Mouse (Mus musculus) thymus, adult 2 months (tissue): ENCODE data around the gene Alg2. TPM values are rescaled to one million over a fixed set of nuclear protein-coding genes. Genes with fewer than 3 reads are reported as not detected.

Source experiments
- DNase-seq: peaks from one replicate; pipeline ENCODE4 v3.0.0; 2021
- H3K27ac ChIP-seq: fragments of 200-500 bp; 2 replicates; pipeline ENCODE4 v1.5.1; 2012; ENCODE audit warnings: low read length, control low read depth; ENCODE audit not compliant: control insufficient read depth, insufficient read depth
- H3K27me3 ChIP-seq: fragments of 200-500 bp; 2 replicates; pipeline ENCODE4 v1.6.1; 2012; ENCODE audit warnings: mild to moderate bottlenecking, low read length, moderate library complexity, mixed read lengths; ENCODE audit not compliant: control insufficient read depth, insufficient read depth
- H3K36me3 ChIP-seq: fragments of 200-500 bp; 2 replicates; pipeline ENCODE4 v1.6.1; 2012; ENCODE audit warnings: mild to moderate bottlenecking, low read length, moderate library complexity; ENCODE audit not compliant: control insufficient read depth, insufficient read depth
- H3K4me1 ChIP-seq: fragments of 200-500 bp; replicated peaks from 2 replicates; pipeline ENCODE4 v1.6.1; 2012; ENCODE audit warnings: low read length; ENCODE audit not compliant: control insufficient read depth, insufficient read depth
- H3K4me3 ChIP-seq: fragments of 200-500 bp; 2 replicates; pipeline ENCODE4 v1.5.1; 2012; ENCODE audit warnings: mild to moderate bottlenecking, low read length, control low read depth, moderate library complexity; ENCODE audit not compliant: control insufficient read depth, insufficient read depth
- CTCF ChIP-seq: fragments of 200-500 bp; IDR thresholded peaks from 2 replicates; pipeline ENCODE4 v1.5.1; 2012; ENCODE audit warnings: mild to moderate bottlenecking, control low read depth, low read length, moderate library complexity, borderline replicate concordance; ENCODE audit not compliant: control insufficient read depth, poor library complexity, insufficient read depth; ENCODE audit errors: extremely low read depth
- POLR2A ChIP-seq: fragments of 200-500 bp; IDR thresholded peaks from 2 replicates; pipeline ENCODE4 v1.6.1; 2012; ENCODE audit warnings: mild to moderate bottlenecking, low read length, control low read depth, moderate library complexity; ENCODE audit not compliant: control insufficient read depth, poor library complexity, insufficient read depth; ENCODE audit errors: extremely low read depth
- WGBS: fragments of 180-500 bp; shearing (Covaris S2); methylation state at CpG from one replicate; pipeline ENCODE4 v1.1.7; 2018; 5-methylcytosine and 5-hydroxymethylcytosine counted together
- polyA plus RNA-seq: library from polyadenylated mRNA; depleted of rRNA; stranded (reverse); fragments of >200 nt; gene quantifications from 2 replicates; pipeline ENCODE4 v1.2.3, GENCODE M21; 2012

Gene Alg2
- polyA plus RNA-seq, 1 experiment = 37.2 TPM

DNA sequence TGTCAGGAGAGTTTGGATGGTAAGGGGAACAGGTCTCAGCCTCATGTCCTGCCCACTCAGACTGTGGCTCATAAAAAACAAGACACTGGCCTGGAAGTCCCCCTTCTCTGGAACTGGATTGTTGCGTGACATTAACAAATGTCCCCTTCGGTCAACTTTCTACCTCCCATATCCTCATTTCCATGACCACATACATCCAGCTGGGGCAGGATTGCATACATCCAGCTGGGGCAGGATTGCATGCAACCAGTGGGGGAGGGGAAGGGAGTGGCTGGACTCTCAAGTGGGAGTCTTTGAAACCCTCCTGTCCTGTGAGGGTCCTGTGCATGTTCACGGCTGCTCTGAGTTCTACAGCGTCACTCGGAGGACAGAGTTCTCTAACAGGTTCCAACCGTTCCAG, 17.1 kb upstream of the Alg2 start:
- Histone ChIP-seq H3K4me3 (no peak overlapping the region), H3K4me1 (peaks cover 5% of the 10 kb centered on the region), H3K36me3 (no peaks in the 10 kb centered on the region), H3K27me3 (no peaks in the 10 kb centered on the region), H3K27ac (no peak overlapping the region)
- TF ChIP-seq CTCF (no peak), POLR2A (no peak)
- 98% methylated on average over 6 of the region's 6 CpGs for WGBS
- no peak for DNase-seq

DNA sequence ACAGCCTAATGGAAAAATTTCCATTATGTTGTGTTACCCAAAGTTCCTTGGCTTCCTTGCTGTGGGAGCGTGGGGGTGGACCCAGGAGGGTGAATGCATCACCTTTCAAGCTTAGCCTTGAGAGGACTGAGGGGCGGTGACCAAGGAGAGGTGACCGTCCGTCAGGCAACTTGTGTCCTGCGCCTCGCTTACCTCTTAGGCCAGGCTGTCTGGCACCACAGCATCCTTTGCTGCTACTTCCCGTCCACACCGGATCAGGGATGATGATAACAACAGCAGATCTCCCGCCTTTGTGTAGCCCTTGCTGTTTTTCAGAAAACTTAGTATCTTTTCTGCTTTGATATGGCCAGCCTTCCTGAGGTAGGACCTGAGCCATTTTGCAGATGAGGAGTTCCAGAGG, 6.4 kb upstream of the Alg2 start:
- DNase-seq = no peak
- H3K4me3 ChIP-seq = no peak overlapping the region
- TF ChIP-seq POLR2A = no peak
- no peak for TF ChIP-seq CTCF
- WGBS = 99% methylated on average over 9 of the region's 9 CpGs
- no peak overlapping the region for H3K27ac ChIP-seq
- H3K27me3 ChIP-seq = no peaks in the 10 kb centered on the region
- no peaks in the 10 kb centered on the region for H3K4me1 ChIP-seq
- H3K36me3 ChIP-seq = peaks cover 37% of the 10 kb centered on the region

DNA sequence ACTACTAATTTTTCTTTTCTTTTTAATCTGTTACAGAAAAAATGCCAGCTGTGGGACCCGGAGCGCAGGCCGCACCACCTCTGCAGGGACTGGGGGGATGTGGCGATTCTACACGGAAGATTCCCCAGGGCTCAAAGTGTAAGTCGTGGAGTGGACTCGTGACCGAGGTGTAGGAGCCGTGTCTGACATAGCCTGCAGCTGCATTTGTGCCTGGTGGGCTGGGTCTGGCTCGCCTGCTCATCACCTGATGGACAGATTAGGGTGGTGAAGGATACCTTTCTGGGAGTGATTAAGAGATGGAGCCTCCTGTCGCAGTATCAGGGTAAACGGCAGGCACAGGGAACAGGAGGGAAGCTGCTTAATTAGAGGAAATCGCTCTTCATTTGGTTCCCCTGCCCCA, 6.0 kb upstream of the Alg2 start:
- H3K27ac ChIP-seq = no peak overlapping the region
- H3K36me3 ChIP-seq = peaks cover 37% of the 10 kb centered on the region
- WGBS = 97% methylated on average over 13 of the region's 13 CpGs
- TF ChIP-seq CTCF (no peak), POLR2A (no peak)
- H3K4me3 ChIP-seq = no peak overlapping the region
- H3K4me1 ChIP-seq = peaks cover 2% of the 10 kb centered on the region
- DNase-seq = no peak
- no peaks in the 10 kb centered on the region for H3K27me3 ChIP-seq

DNA sequence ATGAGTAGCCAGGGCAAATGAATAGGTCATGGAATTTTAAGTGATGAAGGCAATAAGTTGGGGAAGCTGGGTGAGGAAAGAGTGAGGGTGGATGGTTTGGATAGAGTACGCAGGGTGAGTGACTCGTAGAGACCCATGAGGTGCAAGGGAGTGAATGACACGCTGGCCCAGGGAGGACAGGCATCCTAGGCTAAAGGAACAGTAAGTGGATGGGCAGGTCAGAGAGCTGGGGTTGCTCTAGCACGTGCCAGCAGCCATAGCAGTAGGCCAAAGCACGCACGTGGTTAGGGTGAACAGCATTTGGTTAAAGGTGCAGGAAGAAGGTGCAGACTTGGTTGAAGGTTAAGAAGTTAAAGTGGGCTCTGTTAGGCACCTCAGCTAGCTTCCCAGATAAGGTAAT, 3.4 kb upstream of the Alg2 start:
- no peak overlapping the region for H3K27ac ChIP-seq
- H3K4me3 ChIP-seq = no peak overlapping the region
- H3K4me1 ChIP-seq = peaks cover 4% of the 10 kb centered on the region
- H3K36me3 ChIP-seq = peaks cover 32% of the 10 kb centered on the region
- 94% methylated on average over 6 of the region's 6 CpGs for WGBS
- no peaks in the 10 kb centered on the region for H3K27me3 ChIP-seq
- TF ChIP-seq POLR2A (no peak), CTCF (no peak)
- no peak for DNase-seq

DNA sequence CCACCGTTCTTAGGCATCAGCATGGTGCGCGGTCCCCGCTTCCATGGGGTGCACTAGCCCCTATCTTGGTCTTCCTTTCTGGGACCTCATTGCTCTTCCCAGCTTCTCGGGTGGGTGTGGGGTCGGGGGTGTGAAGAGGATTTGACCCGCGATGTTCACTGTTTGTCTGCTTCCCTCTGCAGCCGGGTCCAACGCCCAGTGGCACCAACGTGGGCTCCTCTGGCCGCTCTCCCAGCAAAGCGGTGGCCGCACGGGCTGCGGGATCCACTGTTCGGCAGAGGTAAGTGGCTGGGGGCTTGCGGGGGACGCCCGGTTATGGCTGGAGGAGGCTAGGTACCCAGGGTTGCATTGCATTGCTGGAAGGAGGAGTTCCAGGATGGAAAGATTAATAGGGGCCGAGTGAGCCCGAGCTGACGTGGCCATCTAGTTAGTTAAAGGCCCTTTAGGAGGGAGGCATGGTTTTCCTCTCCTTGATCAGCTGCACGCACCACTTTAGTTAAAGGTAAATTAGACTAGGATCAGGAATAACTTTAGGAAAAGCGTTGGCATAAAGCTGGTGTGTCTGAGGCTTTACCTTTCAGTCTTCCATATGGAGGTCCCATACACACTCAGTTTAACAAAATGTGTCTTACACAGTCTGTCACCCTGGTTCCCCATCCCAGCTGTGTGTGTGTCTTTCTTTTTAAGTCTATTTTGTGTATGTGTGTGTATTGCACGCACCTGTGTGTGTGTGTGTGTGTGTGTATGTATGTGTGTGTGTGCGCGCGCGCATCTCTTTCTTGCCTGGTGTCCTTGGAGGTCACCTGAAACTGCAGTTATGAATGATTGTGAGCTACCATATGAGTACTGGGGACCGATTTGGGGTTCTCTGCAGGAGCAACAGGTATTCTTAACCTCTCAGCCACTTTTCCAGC, 854 bp upstream of the Alg2 start:
- no peak for DNase-seq
- H3K27me3 ChIP-seq = no peaks in the 10 kb centered on the region
- peaks cover 4% of the 10 kb centered on the region for H3K4me1 ChIP-seq
- TF ChIP-seq POLR2A (no peak), CTCF (no peak)
- H3K27ac ChIP-seq = no peak overlapping the region; the same call in 1 of the 2 replicates
- H3K36me3 ChIP-seq = peaks cover 30% of the 10 kb centered on the region
- H3K4me3 ChIP-seq = peak overlapping the region; percentile 76
- WGBS = 14% methylated on average over 31 of the region's 31 CpGs

DNA sequence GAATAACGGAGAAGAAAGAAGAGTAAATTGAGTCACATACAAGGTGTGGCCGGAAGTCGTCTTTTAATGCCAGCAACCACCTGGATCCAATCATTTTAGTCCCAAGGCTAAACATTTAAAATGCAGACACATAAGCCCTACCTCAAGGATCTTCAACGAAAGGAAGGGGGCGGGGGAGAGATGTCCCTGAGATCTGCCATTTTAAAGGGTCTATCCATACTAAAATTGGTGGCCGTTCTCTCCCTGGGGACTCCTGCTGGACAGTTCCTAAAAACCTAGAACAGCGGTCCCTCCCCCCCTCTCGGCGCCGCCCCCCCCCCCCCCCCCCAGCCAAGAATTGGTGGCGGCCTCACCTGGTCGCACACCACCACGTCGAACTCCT, 556 bp downstream of the Alg2 start:
- Histone ChIP-seq H3K4me1 (peaks cover 4% of the 10 kb centered on the region), H3K36me3 (peaks cover 31% of the 10 kb centered on the region), H3K27me3 (no peaks in the 10 kb centered on the region), H3K4me3 (peak overlapping the region; percentile 85), H3K27ac (peak overlapping the region; percentile 79)
- DNase-seq = peak; percentile 26
- TF ChIP-seq POLR2A (no peak), CTCF (no peak)
- WGBS = 5% methylated on average over 11 of the region's 14 CpGs
